Mouse (Mus musculus) left cerebral cortex, postnatal 4 days (tissue): ENCODE data around the gene Dhx37. TPM values are rescaled to one million over a fixed set of nuclear protein-coding genes. Genes with fewer than 3 reads are reported as not detected.
"Not testable (repeated sequence)": the region's sequence is repeated elsewhere in the genome, so short reads cannot be mapped to it uniquely, and the experiment has no call there.

Experiments used
- DNase-seq: peaks from one replicate; pipeline ENCODE4 v3.0.0-alpha.2; 2022
- intact Hi-C: fragments of 180-260 bp; cut with DNase I; formaldehyde crosslinking; loops from one replicate; pipeline ENCODE4 v1.15.1; 2025
- total RNA-seq, 2 experiments: library from RNA; stranded (reverse); gene quantifications; 2 replicates each; pipeline ENCODE4 v1.2.3; 2021

Dhx37 gene
- total RNA-seq, 2 experiments from 2014 or later: 20.3 to 20.6 TPM

DNA sequence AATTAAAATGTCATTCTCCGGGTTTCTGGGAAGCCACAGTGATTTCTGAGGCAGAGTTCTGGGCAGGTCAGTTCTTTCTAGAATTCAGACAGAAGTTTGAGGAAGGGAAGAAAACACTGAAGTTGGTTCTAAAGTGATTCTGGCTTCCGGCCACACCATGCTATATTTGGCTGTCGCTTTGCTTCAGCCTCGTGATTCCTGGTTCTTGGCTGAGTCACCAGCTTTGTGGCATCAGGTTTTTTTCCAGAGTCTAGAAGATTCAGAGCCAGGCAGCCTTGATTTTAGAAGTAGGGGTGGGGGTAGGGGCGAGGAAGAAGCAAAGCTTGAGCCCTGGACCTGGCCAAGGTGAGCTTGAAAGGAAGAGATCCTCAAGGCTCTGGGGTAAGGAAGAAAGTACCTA, 42.3 kb downstream of the Dhx37 start:
- DNase-seq: peak; percentile 58
- intact Hi-C loops: no loop called here

DNA sequence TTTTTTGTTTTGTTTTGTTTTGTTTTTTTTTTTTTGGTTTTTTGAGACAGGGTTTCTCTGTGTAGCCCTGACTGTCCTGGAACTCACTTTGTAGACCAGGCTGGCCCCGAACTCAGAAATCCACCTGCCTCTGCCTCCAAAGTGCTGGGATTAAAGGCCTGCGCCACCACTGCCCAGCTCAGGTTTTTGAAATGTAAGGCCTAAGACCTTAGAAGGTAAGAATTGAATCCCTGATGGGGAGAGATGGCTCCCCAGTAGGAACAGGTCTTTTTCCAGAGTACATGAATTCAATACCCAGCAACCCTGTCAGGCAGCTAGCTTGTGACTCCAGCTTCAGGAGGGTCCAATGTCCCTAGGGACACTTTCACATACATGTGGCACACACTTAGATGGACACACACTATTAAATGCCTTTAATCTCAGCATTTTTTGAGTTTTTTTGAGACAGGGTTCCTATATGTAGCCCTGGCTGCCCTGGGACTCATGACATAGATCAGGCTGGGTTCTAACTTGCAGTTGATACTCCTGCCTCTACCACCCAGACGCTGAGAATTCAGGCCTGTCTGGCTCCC, 42.9 kb downstream of the Dhx37 start:
- DNase-seq: no peak
- intact Hi-C loops: no loop called here

GRCm38 (mm10) chr5:125389579-125390441, 44.1 kb downstream of the Dhx37 start, which contains the start of gene Ubc:
Ubc (minus strand) TSS chr5:125390202.
- intact Hi-C loops: no loop called here
- peak; percentile 86 for DNase-seq

DNA sequence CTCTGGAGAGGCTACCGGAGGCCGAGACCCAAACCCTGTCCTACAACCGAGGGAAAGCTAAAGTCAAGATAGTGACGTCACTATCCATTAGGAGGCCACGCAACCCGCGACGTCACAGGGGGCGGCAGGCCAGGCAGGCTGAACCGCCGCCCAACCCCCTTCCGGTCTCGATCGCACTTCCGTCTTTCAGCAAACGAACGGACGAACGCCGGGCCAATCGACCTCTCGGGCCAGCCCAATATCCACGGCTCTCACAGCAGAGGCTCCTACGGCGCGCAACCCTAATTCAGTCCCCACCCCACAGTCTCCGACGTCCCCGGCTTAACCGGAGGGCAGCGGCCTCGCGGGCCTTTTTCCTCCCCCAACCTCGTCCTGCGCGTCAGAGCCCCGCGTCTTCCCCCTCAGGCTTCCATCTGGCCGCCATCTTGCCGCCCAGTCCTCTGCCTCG, 44.8 kb downstream of the Dhx37 start, which contains the start of gene Gm10382:
Gene Gm10382, plus strand, starts transcription at position 192 of the 448 bp plus-strand sequence.
- peak; percentile 82 for DNase-seq
- intact Hi-C loops: no loop called here

DNA sequence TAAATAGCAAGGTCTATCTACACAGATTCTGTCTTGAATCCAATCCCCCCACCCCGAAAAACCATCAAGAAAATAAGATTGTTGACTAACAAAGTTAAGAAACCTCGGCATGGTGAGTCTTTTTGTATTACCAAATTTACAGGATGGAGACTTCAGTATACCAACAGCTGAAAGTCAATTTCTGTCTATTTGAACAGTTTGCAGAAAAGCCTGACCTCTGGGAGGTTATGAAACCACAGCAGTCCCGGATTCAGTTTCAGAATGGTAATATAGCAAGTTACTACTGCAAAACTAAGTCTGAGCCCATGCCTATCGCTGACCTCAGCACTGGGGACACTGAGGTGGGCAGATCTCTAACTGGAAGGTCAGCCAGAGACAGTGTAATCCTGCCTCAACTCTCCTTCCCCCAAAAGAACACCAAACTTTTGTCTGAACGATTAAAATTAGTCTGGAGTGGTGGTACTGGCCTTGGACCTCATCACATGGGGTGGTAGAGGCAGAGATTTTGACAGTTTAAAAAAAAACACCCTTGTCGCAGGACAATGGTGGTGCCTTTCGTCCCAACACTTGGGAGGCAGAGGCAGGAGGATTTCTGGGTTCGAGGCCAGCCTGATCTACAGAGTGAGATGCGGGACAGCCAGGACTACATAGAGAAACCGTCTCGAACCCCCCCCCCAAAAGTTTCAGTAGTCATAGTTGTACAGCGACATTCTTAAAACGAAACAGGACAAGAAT, 45.4 kb downstream of the Dhx37 start:
- intact Hi-C loops: no loop called here
- no peak for DNase-seq

DNA sequence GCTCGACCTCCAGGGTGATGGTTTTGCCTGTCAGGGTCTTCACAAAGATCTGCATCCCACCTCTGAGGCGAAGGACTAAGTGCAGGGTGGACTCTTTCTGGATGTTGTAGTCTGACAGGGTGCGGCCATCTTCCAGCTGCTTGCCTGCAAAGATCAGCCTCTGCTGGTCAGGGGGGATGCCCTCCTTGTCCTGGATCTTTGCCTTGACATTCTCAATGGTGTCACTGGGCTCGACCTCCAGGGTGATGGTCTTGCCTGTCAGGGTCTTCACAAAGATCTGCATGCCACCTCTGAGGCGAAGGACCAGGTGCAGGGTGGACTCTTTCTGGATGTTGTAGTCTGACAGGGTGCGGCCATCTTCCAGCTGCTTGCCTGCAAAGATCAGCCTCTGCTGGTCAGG, 46.6 kb downstream of the Dhx37 start:
- DNase-seq, intact Hi-C loops: not testable (repeated sequence)

DNA sequence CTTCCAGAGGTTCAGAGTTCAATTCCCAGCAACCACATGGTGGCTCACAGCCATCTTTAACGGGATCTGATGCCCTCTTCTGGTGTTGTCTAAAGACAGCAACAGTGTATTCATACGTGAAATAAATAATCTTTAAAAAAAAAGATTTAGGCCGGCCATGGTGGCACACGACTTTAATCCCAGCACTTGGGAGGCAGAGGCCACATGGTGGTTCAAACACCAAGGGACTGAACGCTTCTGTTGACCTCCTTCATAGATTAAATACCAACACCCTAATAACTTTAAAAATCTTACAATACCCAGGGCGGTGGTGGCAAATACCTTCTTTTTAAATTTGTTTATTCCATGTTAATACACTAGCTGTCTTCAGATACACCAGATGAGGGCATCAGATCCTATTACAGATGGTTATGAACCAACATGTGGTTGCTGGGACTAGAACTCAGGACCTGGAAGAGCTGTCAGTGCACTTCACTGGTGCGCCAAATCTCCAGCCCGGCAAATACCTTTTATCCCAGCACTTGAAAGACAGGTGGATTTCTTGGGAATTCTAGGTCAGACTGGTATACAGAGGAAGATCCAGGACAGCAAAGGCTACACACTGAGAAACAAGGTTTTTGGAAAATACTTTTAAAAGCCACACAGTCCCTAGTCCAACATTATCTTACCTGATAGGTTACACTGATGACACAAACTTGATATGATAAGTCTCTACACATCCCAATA, 48.5 kb downstream of the Dhx37 start:
- no peak for DNase-seq
- intact Hi-C loops: no loop called here

DNA sequence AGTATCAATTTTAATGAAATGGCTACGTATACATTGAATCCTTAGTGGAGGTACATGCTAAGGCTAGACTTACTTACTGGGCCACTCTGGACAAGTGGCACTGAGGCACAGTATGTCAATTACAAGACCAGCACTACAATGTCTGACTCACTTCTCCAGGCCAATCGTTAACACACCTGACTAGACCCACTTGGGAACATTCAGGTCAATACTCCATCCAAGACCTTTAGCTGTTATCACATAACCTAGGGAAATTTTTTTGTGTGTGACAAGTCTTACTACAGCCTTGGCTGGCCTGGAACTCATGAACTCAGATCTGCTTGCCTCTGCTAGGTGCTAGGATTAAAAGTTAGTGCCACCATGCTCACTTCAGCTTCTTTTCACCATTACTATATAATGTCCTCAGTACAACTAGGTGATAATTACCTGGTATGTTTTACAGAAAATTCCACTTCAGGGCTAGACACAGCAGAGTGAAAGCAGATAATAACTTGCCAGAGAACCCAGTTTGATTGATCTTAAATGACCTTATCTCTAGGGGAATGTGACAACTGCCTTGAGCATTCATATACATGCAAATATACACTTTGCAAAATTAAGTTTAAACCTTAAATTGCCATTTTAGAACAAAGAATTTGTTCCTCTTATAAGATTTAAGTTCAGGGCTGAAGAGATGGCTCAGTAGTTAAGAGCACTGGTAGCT, 49.3 kb downstream of the Dhx37 start:
- no peak for DNase-seq
- intact Hi-C loops: no loop called here

DNA sequence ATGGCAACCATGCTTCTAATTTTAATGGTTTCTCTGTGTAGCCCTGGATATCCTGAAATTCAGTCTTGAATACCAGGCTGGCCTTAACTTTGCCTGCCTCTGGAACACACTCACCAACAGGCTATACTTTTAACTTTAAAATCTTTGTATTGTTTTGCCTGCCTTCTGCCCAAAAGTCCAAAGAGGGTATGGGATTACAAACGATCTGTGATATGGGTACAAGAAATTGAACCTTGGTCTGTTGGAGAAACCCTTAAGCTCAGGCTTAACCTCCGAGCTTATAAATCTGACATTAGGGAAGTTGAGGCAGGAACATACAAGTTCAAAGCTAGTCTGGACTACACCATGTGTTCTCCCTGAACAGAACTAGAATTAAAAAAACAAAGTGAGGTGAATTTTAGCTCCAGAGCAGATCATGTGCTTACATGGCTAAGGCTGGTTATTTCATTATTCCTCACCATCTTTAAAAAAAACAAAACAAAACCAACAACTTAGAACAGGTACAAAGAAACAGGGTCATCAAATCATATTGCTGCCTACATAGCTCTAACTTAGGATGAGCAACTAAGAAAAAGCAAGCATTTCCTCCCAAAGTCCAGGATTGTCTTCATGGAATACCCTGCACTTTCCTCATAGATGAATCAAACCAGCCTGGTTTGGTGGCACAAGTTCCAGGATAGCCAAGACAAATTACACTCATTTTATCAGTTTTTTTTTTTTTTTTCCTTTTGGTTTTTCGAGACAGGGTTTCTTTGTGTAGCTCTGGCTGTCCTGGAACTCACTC, 50.1 kb downstream of the Dhx37 start:
- intact Hi-C loops: no loop called here
- no peak for DNase-seq

DNA sequence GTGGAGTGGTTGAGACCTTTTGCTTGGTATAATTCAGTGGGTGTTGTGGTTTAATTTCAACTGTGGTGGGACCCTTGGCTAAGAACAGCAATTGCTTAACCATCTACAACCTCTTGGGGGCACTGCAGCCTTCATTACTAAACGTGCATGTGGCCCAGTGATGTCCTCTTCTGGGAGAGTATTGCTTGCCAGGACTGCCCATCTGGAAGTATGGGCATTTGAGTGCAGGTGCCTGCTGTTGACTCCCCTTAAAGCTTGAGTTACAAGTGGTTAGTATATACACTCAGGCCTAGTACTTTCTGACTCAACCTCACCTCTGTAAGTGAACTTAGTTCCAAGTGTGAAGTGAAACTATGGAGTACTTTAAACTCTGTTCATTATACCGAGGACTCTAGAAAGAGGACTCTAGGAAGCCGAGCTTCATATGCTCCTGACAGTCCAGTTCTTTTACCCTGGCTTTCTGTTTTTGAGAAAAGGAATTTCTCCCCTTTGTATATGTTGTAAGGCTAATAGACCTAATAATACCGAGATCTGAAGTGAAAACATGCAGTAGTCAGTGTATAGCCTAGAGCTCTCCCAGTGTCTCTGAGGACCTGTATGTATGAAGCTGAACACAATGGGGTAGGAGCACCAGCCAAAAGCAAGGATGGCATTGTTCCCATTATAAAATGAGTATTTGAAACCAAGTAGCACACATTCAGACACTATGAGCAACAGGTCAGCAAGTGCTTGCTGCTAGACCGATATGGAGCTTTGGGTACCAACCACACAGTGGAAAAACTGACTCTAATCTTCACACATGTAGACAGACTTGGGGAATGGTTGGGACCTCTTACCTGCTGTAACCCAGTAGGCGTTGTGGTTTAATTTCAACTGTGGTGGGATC, 51.0 kb downstream of the Dhx37 start:
- intact Hi-C loops: no loop called here

DNA sequence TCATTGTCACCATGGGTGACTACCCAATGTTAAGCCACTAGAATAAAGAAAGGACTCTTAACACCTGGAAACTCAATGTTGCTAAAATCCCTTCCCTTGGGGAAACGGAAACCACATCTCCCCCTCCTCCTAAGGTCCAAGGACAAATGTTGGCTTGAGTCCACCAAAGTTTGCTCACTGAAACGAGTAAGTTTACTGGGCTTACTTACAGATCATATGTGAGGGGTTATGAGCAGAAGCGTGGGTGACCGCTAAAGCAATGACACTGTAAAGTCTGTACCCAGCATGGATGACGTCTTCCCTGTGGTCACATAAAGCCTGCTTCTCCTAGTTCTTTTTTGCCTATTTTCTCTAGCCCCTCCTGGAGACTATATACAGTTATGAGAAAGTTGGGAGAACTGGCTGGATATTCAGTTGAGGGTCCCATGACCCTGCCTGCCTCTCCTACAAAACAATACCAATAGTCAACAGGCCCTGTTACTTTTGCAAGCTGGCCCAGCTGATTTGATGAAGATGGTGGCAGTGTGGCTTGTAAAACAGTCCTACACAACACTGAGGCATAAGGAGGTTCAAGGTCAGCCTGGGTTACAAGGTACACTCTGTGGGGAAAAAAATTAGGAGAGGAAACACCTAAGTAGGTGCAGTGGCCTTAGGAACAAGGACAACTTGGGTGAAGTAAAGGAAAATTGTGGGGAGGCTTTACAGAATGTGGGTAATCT, 51.8 kb downstream of the Dhx37 start:
- intact Hi-C loops: no loop called here
- no peak for DNase-seq

More for the DNA sequence above, 51.0 kb downstream of the Dhx37 start:
- DNase-seq: peak; percentile 63

DNA sequence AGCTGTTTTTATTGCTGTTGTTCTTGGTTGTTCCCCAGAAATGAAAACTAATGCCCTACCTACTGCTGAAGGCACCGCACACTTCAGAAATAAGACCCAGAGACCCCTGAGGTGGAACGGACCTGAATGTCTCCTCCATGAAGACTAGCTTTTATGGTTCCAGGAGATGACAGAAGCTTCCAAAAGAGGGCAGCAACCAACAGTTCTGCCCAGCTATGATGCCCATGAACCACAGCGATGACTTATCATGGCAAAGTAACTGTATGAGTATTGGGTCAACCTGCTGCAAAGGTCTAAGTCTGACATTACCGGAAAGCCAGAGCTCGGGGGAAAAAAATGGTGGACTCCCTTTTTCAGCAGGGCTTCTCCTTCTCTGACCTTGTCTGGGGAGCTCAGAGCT, 55.0 kb downstream of the Dhx37 start:
- no peak for DNase-seq
- intact Hi-C loops: no loop called here

GRCm38 (mm10) chr5:125377214-125377613, 56.7 kb downstream of the Dhx37 start:
- DNase-seq: no peak
- intact Hi-C loops: no loop called here

GRCm38 (mm10) chr5:125375871-125376270, 58.0 kb downstream of the Dhx37 start:
- intact Hi-C loops: no loop called here

GRCm38 (mm10) chr5:125372027-125372426, 61.9 kb downstream of the Dhx37 start:
- intact Hi-C loops: no loop called here
- DNase-seq: no peak

More at GRCm38 (mm10) chr5:125375871-125376270, 58.0 kb downstream of the Dhx37 start:
- no peak for DNase-seq

DNA sequence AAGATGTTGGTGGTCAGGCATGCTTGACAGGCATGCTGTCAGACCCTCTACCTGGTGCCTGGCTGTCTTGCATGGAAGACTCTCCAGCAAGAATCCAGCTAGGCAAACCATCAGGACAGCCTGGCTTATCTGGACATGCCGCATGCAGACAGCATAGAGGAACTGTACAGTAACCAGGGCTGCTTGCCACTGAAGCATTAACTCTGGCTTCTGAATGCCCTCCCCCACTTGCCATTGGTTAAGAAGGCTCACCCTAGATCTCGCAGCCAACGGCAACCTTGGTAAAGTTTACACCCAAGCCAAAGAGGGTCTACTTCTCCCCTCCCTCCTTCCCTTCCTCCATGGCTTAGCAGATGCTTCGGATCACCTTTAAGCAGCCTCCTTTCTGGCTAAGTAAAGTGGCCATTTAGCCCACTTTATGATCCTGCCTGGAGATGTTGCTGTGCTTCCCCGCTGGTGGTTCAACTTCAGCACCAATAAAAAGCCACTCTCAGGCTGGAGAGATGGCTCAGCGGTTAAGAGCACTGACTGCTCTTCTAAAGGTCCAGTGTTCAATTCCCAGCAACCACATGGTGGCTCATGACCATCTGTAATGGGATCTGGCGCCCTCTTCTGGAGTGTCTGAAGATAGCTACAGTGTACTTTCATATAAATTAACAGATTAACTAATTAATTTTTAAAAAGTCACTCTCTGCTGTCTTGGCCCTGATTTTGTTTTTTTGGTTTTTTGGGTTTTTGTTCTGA, 62.8 kb downstream of the Dhx37 start:
- intact Hi-C loops: no loop called here
- no peak for DNase-seq

DNA sequence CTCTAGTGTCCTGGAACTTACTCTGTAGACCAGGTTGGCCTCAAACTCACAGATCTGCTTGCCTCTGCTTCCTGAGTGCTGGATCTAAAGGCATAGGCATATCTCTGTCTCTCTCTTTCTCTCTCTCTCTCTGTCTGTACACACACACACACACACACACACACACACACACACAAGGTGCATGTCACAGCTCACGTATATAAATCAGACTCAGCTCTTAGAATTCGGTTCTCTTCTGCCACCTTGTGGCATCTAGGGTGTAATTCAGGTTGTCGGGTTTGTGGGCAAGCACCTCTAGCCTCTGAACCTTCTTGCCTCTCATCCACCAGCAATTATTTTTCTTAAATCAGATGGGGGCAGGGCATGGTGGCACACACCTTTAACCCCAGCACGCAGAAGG, 65.4 kb downstream of the Dhx37 start:
- intact Hi-C loops: loop anchor here (5.0 kb wide), 1 partner anchor 96 kb away; no protein-coding TSS in a partner anchor
- DNase-seq: peak; percentile 49
